Mouse (Mus musculus) T-cell, adult 2 months (primary cell): Measurements from ENCODE around the gene Upk3b.
"Not testable (repeated sequence)": the region's sequence is repeated elsewhere in the genome, so short reads cannot be mapped to it uniquely, and the experiment has no call there.

Experiments
- DNase-seq: peaks from one replicate; pipeline ENCODE4 v3.0.0; 2022; ENCODE audit warnings: low spot score

Upk3b gene

GRCm38 (mm10) chr5:136035285-136035684, 3.0 kb upstream of the Upk3b start:
- no peak for DNase-seq

- no peak for DNase-seq
Measured at GRCm38 (mm10) chr5:136036667-136037066, 1.6 kb upstream of the Upk3b start.

GRCm38 (mm10) chr5:136040210-136040609, 1.9 kb downstream of the Upk3b start:
- no peak for DNase-seq

- DNase-seq, result no peak
Measured at GRCm38 (mm10) chr5:136041260-136041659, 3.0 kb downstream of the Upk3b start.

GRCm38 (mm10) chr5:136041666-136042065, 3.4 kb downstream of the Upk3b start:
- no peak for DNase-seq

GRCm38 (mm10) chr5:136044865-136045264, 6.6 kb downstream of the Upk3b start:
- peak; percentile 18 for DNase-seq

- DNase-seq, result no peak
Measured at GRCm38 (mm10) chr5:136045408-136045807, 7.1 kb downstream of the Upk3b start.

- peak; percentile 73 for DNase-seq
Measured at GRCm38 (mm10) chr5:136045987-136046386, 7.7 kb downstream of the Upk3b start.

GRCm38 (mm10) chr5:136048541-136048940, 10.2 kb downstream of the Upk3b start:
- DNase-seq, result not testable (repeated sequence)

- DNase-seq, result no peak
Measured at GRCm38 (mm10) chr5:136049926-136050325, 11.6 kb downstream of the Upk3b start.

GRCm38 (mm10) chr5:136051231-136052085, 13.2 kb downstream of the Upk3b start:
- no peak for DNase-seq

GRCm38 (mm10) chr5:136052861-136053655, 14.8 kb downstream of the Upk3b start:
- no peak for DNase-seq

GRCm38 (mm10) chr5:136054301-136055077, 16.2 kb downstream of the Upk3b start, which contains the start of gene Upk3bl:
Gene Upk3bl (plus strand): TSS chr5:136054492.
- no peak for DNase-seq

GRCm38 (mm10) chr5:136056062-136056461, 17.8 kb downstream of the Upk3b start:
- no peak for DNase-seq

GRCm38 (mm10) chr5:136057085-136057484, 18.8 kb downstream of the Upk3b start:
- no peak for DNase-seq

- DNase-seq, result peak; percentile 47
Measured at GRCm38 (mm10) chr5:136061567-136061966, 23.3 kb downstream of the Upk3b start.

GRCm38 (mm10) chr5:136063920-136064319, 25.6 kb downstream of the Upk3b start:
- no peak for DNase-seq

GRCm38 (mm10) chr5:136066404-136067148, 28.3 kb downstream of the Upk3b start:
- not testable (repeated sequence) for DNase-seq

GRCm38 (mm10) chr5:136069411-136069810, 31.1 kb downstream of the Upk3b start:
- no peak for DNase-seq

- DNase-seq, result no peak
Measured at GRCm38 (mm10) chr5:136073051-136073450, 34.8 kb downstream of the Upk3b start.

GRCm38 (mm10) chr5:136073526-136073925, 35.2 kb downstream of the Upk3b start:
- DNase-seq, result no peak
